Mouse (Mus musculus): Measurements from ENCODE around the gene Chfr.

- TF ChIP-seq POLR2A (IDR thresholded peaks at IDR 0.05; ENCODE audit: low read depth, low read length) = 0 out of 2 replicates have a peak, but pooled peaks have one; percentile 5
- TF ChIP-seq CTCF (IDR thresholded peaks at IDR 0.05; ENCODE audit: extremely low read depth, insufficient read length, insufficient replicate concordance, low read depth, low read length) = peak; percentile 3; the same call in 1 of the 2 replicates
Measured at GRCm38 (mm10) chr5:110177021-110177420, 41.4 kb downstream of the Chfr start.

Measured in small intestine, adult 2 months (tissue).